Mouse (Mus musculus) forebrain, embryonic 11.5 days (tissue): Measurements from ENCODE around the gene Sorl1. TPM values are rescaled to one million over a fixed set of nuclear protein-coding genes. Genes with fewer than 3 reads are reported as not detected.

Source experiments
- ATAC-seq: fragments of 200-750 bp; cut with Nextera tagmentation; replicated peaks from 2 replicates; pipeline ENCODE4 v1.8.0; 2017; ENCODE audit warnings: moderate TSS enrichment; ENCODE audit not compliant: low FRiP score
- DNase-seq: peaks from one replicate; pipeline ENCODE4 v3.0.0-alpha.2; 2017; ENCODE audit warnings: low spot score
- H3K27ac ChIP-seq: fragments of 300-500 bp; sonication (generic); 2 replicates; pipeline ENCODE4 v1.5.1; 2014; ENCODE audit warnings: low read depth, low read length
- H3K27me3 ChIP-seq: fragments of 300-500 bp; sonication (generic); 2 replicates; pipeline ENCODE4 v1.6.1; 2014; ENCODE audit warnings: mild to moderate bottlenecking, low read length, mixed read lengths; ENCODE audit not compliant: control insufficient read depth, insufficient read depth
- H3K36me3 ChIP-seq: fragments of 300-500 bp; sonication (generic); 2 replicates; pipeline ENCODE4 v1.6.1; 2014; ENCODE audit warnings: mild to moderate bottlenecking, low read length, moderate library complexity, mixed read lengths; ENCODE audit not compliant: control insufficient read depth, insufficient read depth
- H3K4me1 ChIP-seq: fragments of 300-500 bp; sonication (generic); replicated peaks from 2 replicates; pipeline ENCODE4 v1.6.1; 2014; ENCODE audit warnings: low read length, mixed read lengths; ENCODE audit not compliant: control insufficient read depth, insufficient read depth
- H3K4me2 ChIP-seq: fragments of 300-500 bp; sonication (generic); 2 replicates; pipeline ENCODE4 v1.6.1; 2014; ENCODE audit warnings: low read depth, mild to moderate bottlenecking, low read length, moderate library complexity, mixed read lengths; ENCODE audit not compliant: severe bottlenecking
- H3K4me3 ChIP-seq: fragments of 300-500 bp; sonication (generic); 2 replicates; pipeline ENCODE4 v1.5.1; 2014; ENCODE audit warnings: low read depth, low read length
- H3K9ac ChIP-seq: fragments of 300-500 bp; sonication (generic); 2 replicates; pipeline ENCODE4 v1.6.1; 2014; ENCODE audit warnings: low read length
- H3K9me3 ChIP-seq: fragments of 300-500 bp; sonication (generic); 2 replicates; pipeline ENCODE4 v1.6.1; 2016; ENCODE audit warnings: low read length, mixed read lengths; ENCODE audit not compliant: control insufficient read depth
- WGBS: fragments of 180-500 bp; shearing (Covaris S2); extraction: QIAGEN DNeasy Blood & Tissue Kit; methylation state at CpG from one replicate; pipeline ENCODE4 v1.1.7; 2014; 5-methylcytosine and 5-hydroxymethylcytosine counted together
- polyA plus RNA-seq: library from polyadenylated mRNA; unstranded; fragments of >200 nt; fragmentation: Nextera tagmentation; extraction: Ambion mirVana; gene quantifications from 2 replicates; pipeline ENCODE4 v1.2.1, GENCODE M21; 2014

Gene Sorl1
- polyA plus RNA-seq, 1 experiment from 2014 or later, result 8.1 TPM

- no peaks in the 10 kb centered on the region for H3K4me1 ChIP-seq
- ATAC-seq (no peak), DNase-seq (no peak)
- no peaks in the 10 kb centered on the region for H3K27me3 ChIP-seq
- H3K4me3 ChIP-seq, result no peak overlapping the region
- H3K9ac ChIP-seq, result no peak overlapping the region
- H3K4me2 ChIP-seq, result no peak overlapping the region
- no peak overlapping the region for H3K27ac ChIP-seq
- WGBS, result 92% methylated on average over 10 of the region's 10 CpGs
- H3K36me3 ChIP-seq, result no peaks in the 10 kb centered on the region
- peaks cover 2% of the 10 kb centered on the region; the same call in 1 of the 2 replicates for H3K9me3 ChIP-seq
Measured at GRCm38 (mm10) chr9:42076256-42076849, 47.7 kb downstream of the Sorl1 start.

GRCm38 (mm10) chr9:42075241-42075640 is 48.9 kb downstream of the Sorl1 start:
- no peak for DNase-seq
- no peaks in the 10 kb centered on the region for H3K4me1 ChIP-seq
- H3K4me3 ChIP-seq, result no peak overlapping the region
- H3K27me3 ChIP-seq, result no peaks in the 10 kb centered on the region
- H3K9me3 ChIP-seq, result peaks cover 2% of the 10 kb centered on the region; the same call in 1 of the 2 replicates
- H3K4me2 ChIP-seq, result no peak overlapping the region
- 39% methylated on average over 2 of the region's 2 CpGs for WGBS
- H3K36me3 ChIP-seq, result no peaks in the 10 kb centered on the region
- no peak overlapping the region for H3K27ac ChIP-seq
- no peak for ATAC-seq
- no peak overlapping the region for H3K9ac ChIP-seq

- WGBS, result 72% methylated on average over 4 of the region's 4 CpGs
- H3K9ac ChIP-seq, result no peak overlapping the region
- H3K4me3 ChIP-seq, result no peak overlapping the region
- no peak overlapping the region for H3K27ac ChIP-seq
- no peak overlapping the region for H3K4me2 ChIP-seq
- no peaks in the 10 kb centered on the region for H3K9me3 ChIP-seq
- no peaks in the 10 kb centered on the region for H3K36me3 ChIP-seq
- H3K4me1 ChIP-seq, result no peaks in the 10 kb centered on the region
- ATAC-seq (no peak), DNase-seq (no peak)
- no peaks in the 10 kb centered on the region for H3K27me3 ChIP-seq
Measured at GRCm38 (mm10) chr9:42072010-42072409, 52.1 kb downstream of the Sorl1 start.

- no peak overlapping the region for H3K4me2 ChIP-seq
- no peaks in the 10 kb centered on the region for H3K4me1 ChIP-seq
- H3K9me3 ChIP-seq, result no peaks in the 10 kb centered on the region
- ATAC-seq, result no peak
- no peaks in the 10 kb centered on the region for H3K27me3 ChIP-seq
- no peak overlapping the region for H3K4me3 ChIP-seq
- WGBS, result 88% methylated on average over 6 of the region's 6 CpGs
- H3K36me3 ChIP-seq, result no peaks in the 10 kb centered on the region
- H3K9ac ChIP-seq, result no peak overlapping the region
- H3K27ac ChIP-seq, result no peak overlapping the region
- no peak for DNase-seq
Measured at GRCm38 (mm10) chr9:42070856-42071255, 53.2 kb downstream of the Sorl1 start.

- no peak overlapping the region for H3K4me2 ChIP-seq
- no peak overlapping the region for H3K27ac ChIP-seq
- no peaks in the 10 kb centered on the region for H3K9me3 ChIP-seq
- ATAC-seq (no peak), DNase-seq (no peak)
- H3K4me3 ChIP-seq, result no peak overlapping the region
- H3K4me1 ChIP-seq, result no peaks in the 10 kb centered on the region
- H3K36me3 ChIP-seq, result no peaks in the 10 kb centered on the region
- H3K9ac ChIP-seq, result no peak overlapping the region
- 91% methylated on average over 5 of the region's 5 CpGs for WGBS
- H3K27me3 ChIP-seq, result no peaks in the 10 kb centered on the region
Measured at GRCm38 (mm10) chr9:42069471-42069870, 54.6 kb downstream of the Sorl1 start.

- WGBS, result 84% methylated on average over 9 of the region's 9 CpGs
- DNase-seq (no peak), ATAC-seq (no peak)
- H3K9ac ChIP-seq, result no peak overlapping the region
- H3K27ac ChIP-seq, result no peak overlapping the region
- H3K4me1 ChIP-seq, result no peaks in the 10 kb centered on the region
- H3K27me3 ChIP-seq, result no peaks in the 10 kb centered on the region
- no peaks in the 10 kb centered on the region for H3K9me3 ChIP-seq
- no peak overlapping the region for H3K4me2 ChIP-seq
- no peak overlapping the region for H3K4me3 ChIP-seq
- no peaks in the 10 kb centered on the region for H3K36me3 ChIP-seq
Measured at GRCm38 (mm10) chr9:42067950-42068349, 56.1 kb downstream of the Sorl1 start.

- no peak for ATAC-seq
- WGBS, result 79% methylated on average over 1 of the region's 1 CpGs
- no peak overlapping the region for H3K4me3 ChIP-seq
Measured at GRCm38 (mm10) chr9:42065756-42066155, 58.3 kb downstream of the Sorl1 start.

GRCm38 (mm10) chr9:42063391-42063790 is 60.7 kb downstream of the Sorl1 start:
- WGBS, result 80% methylated on average over 4 of the region's 4 CpGs
- no peak overlapping the region for H3K27ac ChIP-seq
- no peaks in the 10 kb centered on the region for H3K36me3 ChIP-seq
- no peak for DNase-seq
- ATAC-seq, result no peak
- no peak overlapping the region for H3K4me2 ChIP-seq
- H3K9me3 ChIP-seq, result no peaks in the 10 kb centered on the region
- H3K4me1 ChIP-seq, result no peaks in the 10 kb centered on the region
- no peak overlapping the region for H3K4me3 ChIP-seq
- H3K9ac ChIP-seq, result no peak overlapping the region
- H3K27me3 ChIP-seq, result no peaks in the 10 kb centered on the region

More at GRCm38 (mm10) chr9:42065756-42066155, 58.3 kb downstream of the Sorl1 start:
- no peaks in the 10 kb centered on the region for H3K4me1 ChIP-seq
- no peaks in the 10 kb centered on the region for H3K36me3 ChIP-seq
- H3K27ac ChIP-seq, result no peak overlapping the region
- no peaks in the 10 kb centered on the region for H3K9me3 ChIP-seq
- no peak overlapping the region for H3K4me2 ChIP-seq
- no peaks in the 10 kb centered on the region for H3K27me3 ChIP-seq
- no peak for DNase-seq
- H3K9ac ChIP-seq, result no peak overlapping the region

GRCm38 (mm10) chr9:42062269-42062668 is 61.8 kb downstream of the Sorl1 start:
- Histone ChIP-seq H3K4me3 (no peak overlapping the region), H3K27me3 (no peaks in the 10 kb centered on the region), H3K9me3 (no peaks in the 10 kb centered on the region), H3K9ac (no peak overlapping the region), H3K27ac (no peak overlapping the region), H3K4me1 (no peaks in the 10 kb centered on the region), H3K36me3 (no peaks in the 10 kb centered on the region), H3K4me2 (no peak overlapping the region)
- DNase-seq (no peak), ATAC-seq (no peak)
- 87% methylated on average over 8 of the region's 8 CpGs for WGBS
